In genomic region chr11:96261323-96261890, GRCm38 (mm10) we compare ENCODE assay signal across 8 mouse cellular contexts. TPM values are rescaled to one million over a fixed set of nuclear protein-coding genes. Genes with fewer than 3 reads are reported as not detected.
DNase-seq lines count a peak whose midpoint lies in the region; ATAC-seq lines count a peak whose summit lies in the region.

No protein-coding gene starts in this region.

- no peak overlapping the region for H3K27ac ChIP-seq in intestine, embryonic 14.5 days (ENCODE audit: low read depth)
- H3K27ac ChIP-seq in intestine, embryonic 15.5 days = no peak overlapping the region

- no peak overlapping the region for H3K4me2 ChIP-seq in intestine, embryonic 14.5 days (ENCODE audit: low read length)
- no peak overlapping the region for H3K4me2 ChIP-seq in intestine, embryonic 15.5 days (replicated peaks)

- peaks cover 98% of the 10 kb centered on the region for H3K27me3 ChIP-seq in intestine, embryonic 14.5 days (replicated peaks; ENCODE audit: control insufficient read depth, insufficient read depth, low read length)
- peaks cover 92% of the 10 kb centered on the region for H3K27me3 ChIP-seq in intestine, embryonic 15.5 days (replicated peaks)

- no peak overlapping the region for H3K4me3 ChIP-seq in intestine, embryonic 14.5 days (ENCODE audit: low read depth, low read length)
- no peak overlapping the region for H3K4me3 ChIP-seq in intestine, embryonic 15.5 days (replicated peaks)

- 3% methylated on average over 24 of the region's 24 CpGs for WGBS in intestine, embryonic 14.5 days
- 4% methylated on average over 24 of the region's 24 CpGs for WGBS in intestine, embryonic 15.5 days

- ATAC-seq in intestine, embryonic 14.5 days (replicated peaks; ENCODE audit: low FRiP score, low TSS enrichment, low read depth) = no peak
- ATAC-seq in intestine, embryonic 15.5 days = no peak
- no peak for ATAC-seq in monocyte, adult 5-6 weeks (replicated peaks; ENCODE audit: insufficient number of reproducible peaks, low FRiP score, low TSS enrichment, poor library complexity, severe bottlenecking)

- H3K36me3 ChIP-seq in intestine, embryonic 14.5 days (ENCODE audit: control insufficient read depth, insufficient read depth, low read length) = no peaks in the 10 kb centered on the region
- H3K36me3 ChIP-seq in intestine, embryonic 15.5 days = no peaks in the 10 kb centered on the region

- peak; percentile 94 for DNase-seq in intestine, embryonic 14.5 days (ENCODE audit: low spot score)
- DNase-seq in NIH3T3 (ENCODE audit: low read depth) = peak; percentile 24
- DNase-seq in embryo, embryonic 10.5 days (ENCODE audit: low spot score) = peak; percentile 92
- DNase-seq in kidney, postnatal 25 days = peak; percentile 95
- peak; percentile 62 for DNase-seq in naive thymus-derived CD4-positive, alpha-beta T cell, adult 2 months (ENCODE audit: low read depth)
- DNase-seq in cerebellum, adult 9-10 months = no peak

- H3K4me1 ChIP-seq in intestine, embryonic 14.5 days (replicated peaks; ENCODE audit: control insufficient read depth, insufficient read depth, low read length) = peaks cover 7% of the 10 kb centered on the region; the same call in 1 of the 2 replicates
- H3K4me1 ChIP-seq in intestine, embryonic 15.5 days (replicated peaks) = peaks cover 12% of the 10 kb centered on the region

- H3K9me3 ChIP-seq in intestine, embryonic 14.5 days (ENCODE audit: control insufficient read depth, low read length) = no peaks in the 10 kb centered on the region
- H3K9me3 ChIP-seq in intestine, embryonic 15.5 days = no peaks in the 10 kb centered on the region

- no peak overlapping the region for H3K9ac ChIP-seq in intestine, embryonic 14.5 days (ENCODE audit: low read length)
- H3K9ac ChIP-seq in intestine, embryonic 15.5 days = no peak overlapping the region

RNA-seq across cellular contexts. Expression of gene Hoxb9, which starts 9.8 kb away (rescaled TPM):
- 1.0 and 1.1 TPM in 2 replicates for polyA plus RNA-seq in intestine, embryonic 14.5 days (2014; fragmentation: Nextera tagmentation; extraction: Ambion mirVana)
- polyA plus RNA-seq in intestine, embryonic 15.5 days (2015; fragmentation: Nextera tagmentation; extraction: Ambion mirVana) = 1.2 and 1.3 TPM in 2 replicates
- not detected in 3 replicates for total RNA-seq in monocyte, adult 5-6 weeks (2017)

RNA-seq across cellular contexts. Expression of gene Hoxb8, which starts 20.3 kb away (rescaled TPM):
- 1.5 and 1.7 TPM in 2 replicates for polyA plus RNA-seq in intestine, embryonic 14.5 days (2014; fragmentation: Nextera tagmentation; extraction: Ambion mirVana)
- polyA plus RNA-seq in intestine, embryonic 15.5 days (2015; fragmentation: Nextera tagmentation; extraction: Ambion mirVana) = 1.1 and 1.5 TPM in 2 replicates
- not detected in 3 replicates for total RNA-seq in monocyte, adult 5-6 weeks (2017)

RNA-seq across cellular contexts. Expression of gene Hoxb7, which starts 25.0 kb away (rescaled TPM):
- polyA plus RNA-seq in intestine, embryonic 14.5 days (2014; fragmentation: Nextera tagmentation; extraction: Ambion mirVana) = 11.7 and 13.2 TPM in 2 replicates
- 10.7 and 12.4 TPM in 2 replicates for polyA plus RNA-seq in intestine, embryonic 15.5 days (2015; fragmentation: Nextera tagmentation; extraction: Ambion mirVana)
- not detected in 3 replicates for total RNA-seq in monocyte, adult 5-6 weeks (2017)

RNA-seq across cellular contexts. Expression of gene Hoxb6, which starts 30.9 kb away (rescaled TPM):
- polyA plus RNA-seq in intestine, embryonic 14.5 days (2014; fragmentation: Nextera tagmentation; extraction: Ambion mirVana) = 18.1 and 24.1 TPM in 2 replicates
- polyA plus RNA-seq in intestine, embryonic 15.5 days (2015; fragmentation: Nextera tagmentation; extraction: Ambion mirVana) = 14.4 and 16.1 TPM in 2 replicates
- not detected in 3 replicates for total RNA-seq in monocyte, adult 5-6 weeks (2017)

RNA-seq across cellular contexts. Expression of gene Hoxb5, which starts 41.7 kb away (rescaled TPM):
- 49.6 and 51.6 TPM in 2 replicates for polyA plus RNA-seq in intestine, embryonic 14.5 days (2014; fragmentation: Nextera tagmentation; extraction: Ambion mirVana)
- 27.2 and 31.3 TPM in 2 replicates for polyA plus RNA-seq in intestine, embryonic 15.5 days (2015; fragmentation: Nextera tagmentation; extraction: Ambion mirVana)
- total RNA-seq in monocyte, adult 5-6 weeks (2017) = not detected in 3 replicates
